Mouse (Mus musculus) testis, adult 2 months (tissue): ENCODE measurements at regions not wholly inside any gene's neighbourhood (a gene's known extent, or its start where the extent isn't known, plus 50 kb on each side); places are given as distances from the start of the nearest gene placed in this dataset.

Experiments used
- CTCF ChIP-seq: fragments of 200-500 bp; IDR thresholded peaks from 2 replicates; pipeline ENCODE4 v1.5.1; 2012; ENCODE audit warnings: low read depth, mild to moderate bottlenecking, inconsistent platforms, low read length, moderate library complexity; ENCODE audit not compliant: control insufficient read depth, insufficient read depth, insufficient replicate concordance
- POLR2A ChIP-seq: fragments of 200-500 bp; IDR thresholded peaks from 2 replicates; pipeline ENCODE4 v1.6.1; 2012; ENCODE audit warnings: low read depth, mild to moderate bottlenecking, inconsistent platforms, low read length, moderate library complexity; ENCODE audit not compliant: control insufficient read depth

GRCm38 (mm10) chr11:6738581-6738980, 80.3 kb downstream of the Ramp3 start:
- TF ChIP-seq CTCF = no peak
- TF ChIP-seq POLR2A = no peak
